Mouse (Mus musculus) spleen, postnatal 14 days (tissue): ENCODE results near the gene Rnf126.
A peak's percentile ranks its signal among the peaks of the same experiment; 100 is the strongest.

Experiments
- DNase-seq, 2 experiments: peaks; one replicate each; pipeline ENCODE4 v3.0.0; 2021 to 2022; ENCODE audit warnings: low spot score in 2 of 2

Gene Rnf126

DNA sequence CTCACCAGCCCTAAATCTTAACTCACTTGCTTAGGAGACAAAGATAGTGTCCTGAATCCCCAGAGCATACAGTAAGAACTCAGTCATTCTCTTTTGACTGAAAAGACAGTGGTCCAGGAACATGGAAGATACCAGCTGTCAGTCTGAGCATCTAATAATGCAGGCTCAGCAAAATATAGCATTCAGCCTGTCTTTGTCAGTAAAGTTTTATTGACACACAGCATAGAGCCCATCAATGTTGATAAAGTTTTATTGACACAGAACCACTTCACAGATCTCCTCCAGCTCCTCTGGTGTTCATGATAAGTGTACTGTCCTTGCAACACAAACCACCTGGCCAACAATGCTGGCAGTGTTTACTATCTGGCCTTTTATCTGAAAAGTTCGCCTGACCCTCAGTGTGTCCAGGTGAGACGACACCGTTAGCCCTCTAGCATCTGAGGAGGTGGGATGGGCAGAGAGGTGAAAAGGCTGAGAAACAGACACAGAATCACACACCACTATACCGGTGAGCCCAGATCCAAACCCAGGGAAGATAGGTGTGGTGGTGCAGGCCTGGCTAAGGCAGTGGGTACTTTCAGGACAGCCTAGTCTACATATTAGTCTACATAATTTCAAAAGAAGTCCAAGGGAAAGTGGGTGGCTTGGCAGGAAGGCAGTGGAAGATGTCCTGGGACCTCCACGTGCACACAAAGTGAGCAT is 25.7 kb upstream of the Rnf126 start:
- DNase-seq = no peak

DNA sequence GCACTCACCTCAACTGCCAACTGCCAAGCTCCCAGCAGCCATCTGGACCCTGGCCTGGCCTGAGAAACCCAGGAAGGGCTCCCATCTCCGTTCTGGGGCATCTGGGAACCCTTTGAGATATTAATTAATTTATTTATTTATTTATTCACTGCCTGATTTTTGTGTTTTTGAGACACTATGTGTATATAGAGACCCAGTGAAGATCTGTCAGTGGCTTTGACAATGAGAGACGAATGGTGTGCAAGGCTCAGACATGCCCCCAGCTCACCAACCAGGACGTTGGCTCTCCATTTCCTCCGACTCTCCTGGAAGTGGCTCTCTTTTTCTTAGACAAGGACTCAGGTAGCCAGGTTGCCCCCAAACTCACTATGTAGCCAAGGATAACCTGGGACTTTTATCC is 24.1 kb upstream of the Rnf126 start, which contains the start of gene Prss57:
Prss57 (minus strand) TSS at position 101 of the 400 bp plus-strand sequence.
- DNase-seq = no peak

DNA sequence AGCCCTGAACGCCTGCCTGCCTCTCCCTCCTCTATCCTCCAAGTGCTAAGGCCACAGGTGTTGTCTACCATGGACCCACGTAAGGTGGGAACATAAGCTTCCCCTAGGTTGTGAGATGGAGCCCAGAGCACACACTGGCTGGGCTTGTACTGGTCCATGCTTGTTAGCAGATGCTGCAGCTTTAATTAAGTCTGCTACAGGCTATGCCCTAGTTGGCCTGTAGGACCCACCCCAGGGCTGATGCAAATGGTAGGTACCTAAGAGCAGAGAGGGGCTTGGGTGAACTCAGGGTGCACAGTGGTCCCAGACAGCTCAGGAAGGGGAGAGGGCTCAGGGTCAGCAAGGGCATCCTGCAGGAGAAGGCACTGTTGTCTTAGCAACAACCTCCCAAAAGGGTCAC is 22.8 kb upstream of the Rnf126 start:
- DNase-seq = no peak

GRCm38 (mm10) chr10:79788386-79789158 is 21.8 kb upstream of the Rnf126 start:
- peak; percentile 56 to 74 for DNase-seq

- DNase-seq = no peak
Observed at GRCm38 (mm10) chr10:79783920-79784800, 17.4 kb upstream of the Rnf126 start.

GRCm38 (mm10) chr10:79783050-79783449 is 16.3 kb upstream of the Rnf126 start:
- DNase-seq = no peak

DNA sequence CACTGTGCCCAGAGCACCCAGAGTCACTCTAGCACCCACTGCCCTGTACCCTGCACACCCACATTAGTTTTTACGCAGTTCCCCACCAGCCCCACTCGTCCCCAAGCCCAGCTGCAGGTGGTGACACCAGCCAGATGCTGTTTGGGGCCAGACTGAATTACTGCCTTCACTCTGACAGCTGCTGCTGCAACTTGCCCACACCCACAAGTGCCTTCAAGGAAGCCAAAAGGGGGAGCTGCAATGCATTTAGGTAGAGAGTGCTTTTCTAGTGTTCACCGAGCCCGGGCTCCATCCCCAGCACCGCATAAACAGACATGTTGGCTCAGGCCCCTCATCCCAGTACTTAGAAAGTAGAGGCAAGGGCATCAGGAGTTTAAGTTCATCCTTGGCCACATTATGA is 15.2 kb upstream of the Rnf126 start:
- no peak for DNase-seq

DNA sequence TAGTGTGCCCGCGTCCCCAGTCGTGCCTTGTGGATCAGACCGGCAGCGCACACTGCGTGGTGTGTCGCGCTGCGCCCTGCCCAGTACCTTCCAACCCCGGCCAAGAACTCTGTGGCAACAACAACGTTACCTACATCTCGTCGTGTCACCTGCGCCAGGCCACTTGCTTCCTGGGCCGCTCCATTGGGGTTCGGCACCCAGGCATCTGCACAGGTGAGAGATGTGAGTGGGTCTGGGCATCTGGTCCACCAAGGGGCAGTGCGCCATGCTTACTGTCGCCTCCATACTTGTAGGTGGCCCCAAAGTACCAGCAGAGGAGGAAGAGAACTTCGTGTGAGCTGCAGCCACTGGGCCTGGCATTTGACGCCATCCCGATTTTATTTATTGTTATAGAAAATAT is 14.4 kb upstream of the Rnf126 start:
- no peak for DNase-seq

GRCm38 (mm10) chr10:79780664-79781015 is 13.9 kb upstream of the Rnf126 start:
- peak in 1 of 2 experiments; percentile 62 for DNase-seq

DNA sequence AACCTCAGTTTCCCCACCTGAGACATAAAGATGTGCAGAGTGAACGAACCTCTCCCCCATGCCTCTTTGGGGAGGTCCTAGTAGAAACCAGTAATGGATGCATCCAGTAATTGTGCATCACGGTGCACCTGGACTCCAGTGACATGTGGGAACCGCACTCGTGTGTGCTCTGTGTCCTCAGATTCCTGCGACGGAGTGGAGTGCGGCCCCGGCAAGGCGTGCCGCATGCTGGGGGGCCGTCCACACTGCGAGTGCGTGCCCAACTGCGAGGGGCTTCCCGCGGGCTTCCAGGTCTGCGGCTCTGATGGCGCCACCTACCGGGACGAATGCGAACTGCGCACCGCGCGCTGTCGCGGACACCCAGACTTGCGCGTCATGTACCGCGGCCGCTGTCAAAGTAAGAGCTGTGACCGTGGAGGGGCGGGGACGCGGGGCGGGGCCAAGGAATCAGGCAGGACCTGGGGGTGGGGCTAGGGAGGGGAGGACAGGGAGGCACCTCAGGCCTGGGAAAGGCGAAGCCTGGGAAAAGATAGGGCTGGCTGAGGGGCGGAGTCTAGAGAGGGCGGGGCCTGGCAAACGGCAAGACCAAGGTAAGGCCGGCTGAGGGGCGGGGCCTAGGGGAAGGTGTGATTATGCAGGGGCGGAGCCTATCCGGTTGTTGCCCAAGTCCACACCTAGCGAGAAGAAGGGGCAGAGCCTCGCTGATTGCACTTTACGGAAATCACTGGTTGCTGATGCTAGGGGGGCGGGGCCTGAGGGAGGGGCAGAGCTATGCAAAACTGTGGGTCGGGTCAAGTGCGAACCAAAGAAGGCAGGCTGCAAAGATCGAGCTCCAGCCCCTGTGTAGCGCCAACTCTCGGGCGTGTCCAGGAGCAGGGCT is 13.3 kb upstream of the Rnf126 start:
- DNase-seq = peak; percentile 86 to 91

DNA sequence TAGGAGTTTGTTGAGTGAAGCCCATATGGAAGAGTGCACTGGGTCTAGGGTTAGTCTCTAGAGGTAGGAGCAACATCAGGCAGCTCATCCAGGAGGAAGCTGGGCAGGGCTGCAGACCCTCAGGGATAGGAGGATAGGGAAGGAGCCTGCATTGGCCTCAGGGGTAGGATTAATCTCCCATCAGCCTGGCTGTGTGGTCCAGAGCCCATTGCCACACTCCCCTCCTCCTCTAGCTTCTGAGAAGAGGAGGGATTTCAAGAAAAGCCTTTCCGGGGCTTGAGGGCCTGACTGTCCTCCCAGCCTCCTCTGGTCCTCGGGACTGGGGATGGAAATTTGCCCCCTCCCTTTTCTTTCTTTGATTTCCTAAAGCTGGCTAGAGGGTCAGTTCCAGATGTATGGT is 12.4 kb upstream of the Rnf126 start:
- no peak for DNase-seq

GRCm38 (mm10) chr10:79778006-79778405 is 11.3 kb upstream of the Rnf126 start:
- no peak for DNase-seq

- no peak for DNase-seq
Observed at GRCm38 (mm10) chr10:79777103-79777531, 10.4 kb upstream of the Rnf126 start, which contains the start of gene Fstl3. Gene Fstl3 (plus strand): TSS chr10:79777272.

DNA sequence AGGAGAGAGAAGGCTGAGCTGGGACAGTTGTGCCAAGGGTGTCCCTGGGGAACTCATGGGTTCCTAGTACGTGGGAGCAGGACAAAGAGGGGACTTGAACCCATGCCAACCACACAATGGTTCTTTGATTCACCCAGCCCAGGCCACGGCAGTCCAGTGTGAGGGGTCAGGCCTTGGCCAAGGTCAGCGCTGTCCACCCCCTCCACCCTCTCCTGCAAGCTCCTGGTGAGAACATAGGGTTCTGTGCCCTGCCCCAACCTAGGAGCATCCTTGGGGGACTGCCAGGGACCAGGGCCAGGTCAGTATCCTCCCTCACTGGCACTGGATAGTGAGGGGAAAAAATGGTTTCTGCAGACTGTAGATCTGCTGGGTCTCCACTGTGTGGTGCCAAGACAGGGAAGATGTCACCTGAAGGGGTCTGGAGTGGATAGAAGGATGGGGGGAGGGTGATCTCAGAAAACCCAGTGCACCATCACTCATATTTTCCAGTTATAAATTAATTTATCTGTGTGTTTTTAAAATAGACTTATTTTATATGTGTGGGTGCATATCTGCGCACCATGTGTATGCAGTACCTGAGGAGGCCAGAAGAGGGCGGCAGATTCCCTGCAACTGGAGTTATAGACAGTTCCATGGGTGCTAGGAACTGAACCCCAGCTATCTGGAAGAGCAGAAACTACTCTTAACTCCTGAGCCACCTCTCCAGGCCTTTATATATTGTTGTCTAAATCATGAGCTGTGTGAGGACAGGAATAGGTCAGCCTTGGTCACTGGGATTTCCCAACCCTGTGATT is 7.9 kb upstream of the Rnf126 start:
- no peak for DNase-seq

GRCm38 (mm10) chr10:79773208-79773607 is 6.5 kb upstream of the Rnf126 start:
- DNase-seq = no peak

GRCm38 (mm10) chr10:79772320-79772719 is 5.6 kb upstream of the Rnf126 start:
- DNase-seq = no peak

- DNase-seq = no peak
Observed at GRCm38 (mm10) chr10:79769329-79769728, 2.6 kb upstream of the Rnf126 start.

DNA sequence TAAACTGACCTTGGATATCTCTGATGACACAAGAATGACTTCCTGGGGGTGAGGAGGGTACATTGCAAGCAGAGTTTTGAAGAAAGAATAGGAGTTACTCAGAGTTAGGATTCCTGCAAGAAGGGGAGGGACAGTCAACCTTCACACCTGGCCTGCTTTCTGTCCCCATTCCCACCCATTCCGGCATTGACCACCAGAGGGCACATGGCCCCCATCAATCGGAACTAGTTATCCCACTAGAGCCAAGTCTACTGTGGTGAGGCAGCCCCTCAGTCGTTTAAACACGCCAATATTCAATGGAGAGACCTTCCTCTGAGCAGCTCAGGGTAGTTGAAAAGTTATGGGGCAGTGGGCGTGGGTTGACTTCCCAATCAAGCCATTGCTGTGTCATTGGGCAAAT is 1.6 kb upstream of the Rnf126 start:
- DNase-seq = peak; percentile 49 to 64

DNA sequence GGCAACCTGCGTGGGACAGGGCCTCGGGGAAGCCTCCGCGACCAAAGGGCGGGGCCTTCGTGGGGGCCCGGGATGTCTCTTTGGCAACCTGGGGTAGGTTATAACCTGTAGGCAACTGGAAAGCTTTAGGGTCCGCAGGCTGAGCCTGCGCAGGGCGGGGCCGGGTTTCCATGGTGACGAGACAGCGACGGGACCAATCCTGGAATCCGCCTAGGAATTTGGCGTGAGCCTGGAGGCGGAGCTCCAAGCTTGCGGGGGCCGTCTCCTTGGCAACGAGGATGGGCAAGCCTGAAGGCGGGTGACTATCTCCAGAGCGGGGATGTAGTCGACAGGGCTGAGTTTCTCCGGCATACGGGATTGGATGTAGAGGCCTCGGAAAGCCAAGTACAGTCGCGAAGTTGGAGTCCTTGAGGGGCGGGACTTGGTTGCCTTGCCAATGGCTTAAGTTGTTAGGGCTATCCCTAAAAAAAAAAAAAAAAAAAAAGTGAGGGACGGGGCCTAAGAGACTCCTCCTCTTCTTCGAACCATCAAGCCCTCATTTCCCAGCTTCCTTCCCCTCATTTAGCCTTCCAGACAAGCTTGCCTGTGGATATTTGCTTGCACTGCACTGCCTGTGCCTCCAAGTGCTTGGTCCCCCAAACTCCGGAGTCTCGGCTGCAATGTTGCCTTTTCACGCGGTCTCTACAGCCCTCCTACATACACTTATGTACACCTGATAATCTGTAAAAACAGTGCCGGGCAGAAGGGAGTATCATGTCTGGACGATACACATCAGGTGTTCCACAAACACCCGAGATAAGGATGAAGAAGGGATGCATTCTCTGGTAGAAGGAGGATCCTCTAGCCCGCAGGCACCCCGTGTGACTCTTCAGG is 856 bp upstream of the Rnf126 start:
- peak; percentile 56 to 69 for DNase-seq
